ENCODE assay signal across 7 mouse cellular contexts in the genomic region with DNA sequence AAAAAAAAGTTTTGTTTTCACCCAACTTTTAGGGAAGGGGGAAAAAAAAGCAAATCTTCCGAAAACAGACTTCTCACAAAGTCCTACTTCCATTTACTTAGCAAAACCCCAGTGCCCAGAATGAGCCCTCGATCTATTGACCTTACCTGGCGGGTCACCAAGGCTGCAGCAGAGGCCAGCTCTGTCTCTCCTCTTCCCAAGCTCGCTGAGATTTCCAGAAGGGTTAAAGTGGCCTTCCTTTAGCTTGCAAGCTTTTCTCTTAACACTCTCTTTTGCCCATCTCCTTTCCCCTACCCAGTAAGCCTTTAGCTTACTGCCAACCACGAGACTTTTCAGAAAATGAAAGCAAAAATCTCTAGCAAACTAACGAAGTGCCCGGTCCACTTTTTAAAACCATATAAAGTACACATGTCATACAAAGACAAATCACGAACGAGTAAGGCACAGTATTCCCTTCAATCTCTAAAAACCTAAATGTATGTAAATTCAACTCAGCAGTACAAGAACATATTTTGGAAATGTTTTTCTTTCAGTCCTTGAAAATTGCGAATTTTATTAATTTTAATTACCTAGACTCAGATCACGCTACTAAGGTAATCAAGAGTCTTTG. TPM values are rescaled to one million over a fixed set of nuclear protein-coding genes. Genes with fewer than 3 reads are reported as not detected.
DNase-seq lines count a peak whose midpoint lies in the region; ATAC-seq and TF ChIP-seq lines count a peak whose summit lies in the region.

No protein-coding gene starts in this region.

- H3K4me1 ChIP-seq in ES-Bruce4 (ENCODE audit: control insufficient read depth, insufficient read depth, low read length): no peaks in the 10 kb centered on the region
- H3K4me1 ChIP-seq in forebrain, embryonic 11.5 days (replicated peaks; ENCODE audit: control insufficient read depth, insufficient read depth, low read length): peaks cover 10% of the 10 kb centered on the region
- H3K4me1 ChIP-seq in kidney, embryonic 16.5 days (ENCODE audit: insufficient read depth, low read length): peaks cover 24% of the 10 kb centered on the region
- peaks cover 20% of the 10 kb centered on the region for H3K4me1 ChIP-seq in midbrain, embryonic 14.5 days (ENCODE audit: control insufficient read depth, insufficient read depth, low read length)

- H3K9ac ChIP-seq in ES-Bruce4 (ENCODE audit: low read depth, poor library complexity, severe bottlenecking): peak overlapping the region; percentile 73
- H3K9ac ChIP-seq in forebrain, embryonic 11.5 days (ENCODE audit: low read length): peak overlapping the region; percentile 77
- peak overlapping the region; percentile 94 for H3K9ac ChIP-seq in kidney, embryonic 16.5 days (replicated peaks; ENCODE audit: low read length)
- H3K9ac ChIP-seq in midbrain, embryonic 14.5 days (replicated peaks; ENCODE audit: low read length): peak overlapping the region; percentile 80

- H3K36me3 ChIP-seq in ES-Bruce4 (ENCODE audit: control insufficient read depth, insufficient read depth, low read length, poor library complexity, severe bottlenecking): no peaks in the 10 kb centered on the region
- H3K36me3 ChIP-seq in forebrain, embryonic 11.5 days (ENCODE audit: control insufficient read depth, insufficient read depth, low read length): no peaks in the 10 kb centered on the region
- no peaks in the 10 kb centered on the region for H3K36me3 ChIP-seq in kidney, embryonic 16.5 days (ENCODE audit: insufficient read depth, low read length)
- H3K36me3 ChIP-seq in midbrain, embryonic 14.5 days (ENCODE audit: control insufficient read depth, insufficient read depth, low read length): no peaks in the 10 kb centered on the region

- ATAC-seq in forebrain, embryonic 11.5 days (replicated peaks; ENCODE audit: low FRiP score): no peak
- ATAC-seq in kidney, embryonic 16.5 days (ENCODE audit: low FRiP score, low TSS enrichment): no peak
- no peak for ATAC-seq in midbrain, embryonic 14.5 days (ENCODE audit: low FRiP score, low TSS enrichment)

- peak overlapping the region; percentile 73 for H3K4me2 ChIP-seq in forebrain, embryonic 11.5 days (ENCODE audit: low read depth, low read length, severe bottlenecking)
- H3K4me2 ChIP-seq in kidney, embryonic 16.5 days (replicated peaks; ENCODE audit: low read depth, low read length): peak overlapping the region; percentile 66
- H3K4me2 ChIP-seq in midbrain, embryonic 14.5 days (ENCODE audit: low read length): peak overlapping the region; percentile 79

- no peaks in the 10 kb centered on the region for H3K9me3 ChIP-seq in ES-Bruce4 (replicated peaks; ENCODE audit: control insufficient read depth, insufficient read depth, low read length, poor library complexity, severe bottlenecking)
- H3K9me3 ChIP-seq in forebrain, embryonic 11.5 days (ENCODE audit: control insufficient read depth, low read length): no peaks in the 10 kb centered on the region
- no peaks in the 10 kb centered on the region for H3K9me3 ChIP-seq in kidney, embryonic 16.5 days (ENCODE audit: low read length)
- no peaks in the 10 kb centered on the region for H3K9me3 ChIP-seq in midbrain, embryonic 14.5 days (ENCODE audit: control insufficient read depth, low read length)

- no peak for TF ChIP-seq POLR2A in ES-Bruce4 (IDR thresholded peaks at IDR 0.05; ENCODE audit: insufficient read depth, low read length)

- WGBS in forebrain, embryonic 11.5 days: 11% methylated on average over 11 of the region's 11 CpGs
- WGBS in kidney, embryonic 16.5 days: 9% methylated on average over 11 of the region's 11 CpGs
- 9% methylated on average over 11 of the region's 11 CpGs for WGBS in midbrain, embryonic 14.5 days

- peak overlapping the region; percentile 76 for H3K4me3 ChIP-seq in ES-Bruce4 (ENCODE audit: low read depth, low read length)
- H3K4me3 ChIP-seq in forebrain, embryonic 11.5 days (ENCODE audit: low read depth, low read length): peak overlapping the region; percentile 61
- peak overlapping the region; percentile 82 for H3K4me3 ChIP-seq in kidney, embryonic 16.5 days (ENCODE audit: low read length)
- H3K4me3 ChIP-seq in midbrain, embryonic 14.5 days (replicated peaks; ENCODE audit: low read depth, low read length): peak overlapping the region; percentile 83

- H3K27me3 ChIP-seq in ES-Bruce4 (ENCODE audit: control insufficient read depth, insufficient read depth, low read length, poor library complexity, severe bottlenecking): no peaks in the 10 kb centered on the region
- H3K27me3 ChIP-seq in forebrain, embryonic 11.5 days (ENCODE audit: control insufficient read depth, insufficient read depth, low read length): no peaks in the 10 kb centered on the region
- H3K27me3 ChIP-seq in kidney, embryonic 16.5 days (ENCODE audit: insufficient read depth, low read length): no peaks in the 10 kb centered on the region
- no peaks in the 10 kb centered on the region for H3K27me3 ChIP-seq in midbrain, embryonic 14.5 days (ENCODE audit: control insufficient read depth, insufficient read depth, low read length)

- TF ChIP-seq EP300 in ES-Bruce4 (IDR thresholded peaks at IDR 0.05; ENCODE audit: insufficient read depth, low read depth, low read length): no peak

- H3K27ac ChIP-seq in ES-Bruce4 (ENCODE audit: insufficient read depth, low read length): peak overlapping the region; percentile 79
- H3K27ac ChIP-seq in forebrain, embryonic 11.5 days (ENCODE audit: low read depth, low read length): peak overlapping the region; percentile 94; the same call in 1 of the 2 replicates
- peak overlapping the region; percentile 98; the same call in 1 of the 2 replicates for H3K27ac ChIP-seq in kidney, embryonic 16.5 days (ENCODE audit: low read length)
- no peak overlapping the region for H3K27ac ChIP-seq in midbrain, embryonic 14.5 days (replicated peaks; ENCODE audit: low read depth, low read length)

- peak; percentile 56 for DNase-seq in A20 (ENCODE audit: low read depth, low spot score)
- DNase-seq in forebrain, embryonic 11.5 days (ENCODE audit: low spot score): peak; percentile 46
- peak; percentile 10 for DNase-seq in midbrain, embryonic 14.5 days
- no peak for DNase-seq in urinary bladder, postnatal 14 days (ENCODE audit: low spot score)
- DNase-seq in layer of hippocampus, adult 18-20 months (ENCODE audit: low spot score in 2 of 2): no peak

- TF ChIP-seq CTCF in ES-Bruce4 (IDR thresholded peaks at IDR 0.05; ENCODE audit: low read depth, low read length): no peak

RNA-seq across cellular contexts. Expression of gene Zbtb5, which starts 1.3 kb away (rescaled TPM):
- 11.2 and 12.8 TPM in 2 replicates for polyA plus RNA-seq in ES-Bruce4 (2011; ENCODE audit: insufficient read depth, insufficient read length, low read depth, missing spikeins)
- 44.9 and 45.4 TPM in 2 replicates for polyA plus RNA-seq in forebrain, embryonic 11.5 days (2014; fragmentation: Nextera tagmentation; extraction: Ambion mirVana)
- polyA plus RNA-seq in kidney, embryonic 16.5 days (2015; fragmentation: Nextera tagmentation; extraction: Ambion mirVana): 25.2 and 27.9 TPM in 2 replicates
- polyA plus RNA-seq in midbrain, embryonic 14.5 days (2014; fragmentation: Nextera tagmentation; extraction: Ambion mirVana): 45.7 and 55.5 TPM in 2 replicates
- 1 to 10 TPM; 8.3 to 8.8 TPM for total RNA-seq in layer of hippocampus, adult 18-20 months (2021)

RNA-seq across cellular contexts. Expression of gene Polr1e, which starts 7.5 kb away (rescaled TPM):
- 35.1 and 36.0 TPM in 2 replicates for polyA plus RNA-seq in ES-Bruce4 (2011; ENCODE audit: insufficient read depth, insufficient read length, low read depth, missing spikeins)
- 54.5 and 55.2 TPM in 2 replicates for polyA plus RNA-seq in forebrain, embryonic 11.5 days (2014; fragmentation: Nextera tagmentation; extraction: Ambion mirVana)
- polyA plus RNA-seq in kidney, embryonic 16.5 days (2015; fragmentation: Nextera tagmentation; extraction: Ambion mirVana): 39.9 and 43.0 TPM in 2 replicates
- polyA plus RNA-seq in midbrain, embryonic 14.5 days (2014; fragmentation: Nextera tagmentation; extraction: Ambion mirVana): 33.3 and 39.6 TPM in 2 replicates
- 10 to 100 TPM in 1 of 2 experiments, 1 to 10 TPM in 1; 9.9 to 10.8 TPM for total RNA-seq in layer of hippocampus, adult 18-20 months (2021)

RNA-seq across cellular contexts. Expression of gene Grhpr, which starts 29.7 kb away (rescaled TPM):
- polyA plus RNA-seq in ES-Bruce4 (2011; ENCODE audit: insufficient read depth, insufficient read length, low read depth, missing spikeins): 26.8 and 26.9 TPM in 2 replicates
- 48.6 and 48.8 TPM in 2 replicates for polyA plus RNA-seq in forebrain, embryonic 11.5 days (2014; fragmentation: Nextera tagmentation; extraction: Ambion mirVana)
- 115 and 124 TPM in 2 replicates for polyA plus RNA-seq in kidney, embryonic 16.5 days (2015; fragmentation: Nextera tagmentation; extraction: Ambion mirVana)
- polyA plus RNA-seq in midbrain, embryonic 14.5 days (2014; fragmentation: Nextera tagmentation; extraction: Ambion mirVana): 18.2 and 20.7 TPM in 2 replicates
- total RNA-seq in layer of hippocampus, adult 18-20 months (2021): 10 to 100 TPM; 31.1 to 34.2 TPM

Comparison
In these comparisons a context has a peak if more than half of its experiments do, and no peak if none do; other contexts are left out.
1. DNase-seq: peak in A20 (single experiment), forebrain, embryonic 11.5 days (single experiment) and midbrain, embryonic 14.5 days (single experiment); none in urinary bladder, postnatal 14 days (single experiment) and layer of hippocampus, adult 18-20 months (0 of 2).
2. Peak in every context shown above with its lines, with median percentiles within 50 percentile points of each other: H3K4me3 ChIP-seq, H3K9ac ChIP-seq and H3K4me2 ChIP-seq.